Mouse (Mus musculus): Measurements from ENCODE around the gene Klhdc7a. TPM values are rescaled to one million over a fixed set of nuclear protein-coding genes. Genes with fewer than 3 reads are reported as not detected.

The Klhdc7a gene
- polyA plus RNA-seq, 1 experiment from 2014 or later, result 1.9 TPM

GRCm38 (mm10) chr4:139960724-139961315, 7.0 kb downstream of the Klhdc7a start:
- DNase-seq (ENCODE audit: low spot score), result no peak

GRCm38 (mm10) chr4:139960086-139960713, 7.6 kb downstream of the Klhdc7a start:
- no peak for DNase-seq (ENCODE audit: low spot score)

GRCm38 (mm10) chr4:139959188-139959587, 8.6 kb downstream of the Klhdc7a start:
- DNase-seq (ENCODE audit: low spot score), result no peak

GRCm38 (mm10) chr4:139950876-139951485, 16.8 kb downstream of the Klhdc7a start:
- DNase-seq (ENCODE audit: low spot score), result no peak

- DNase-seq (ENCODE audit: low spot score), result no peak
These were observed 17.4 kb downstream of the Klhdc7a start for GRCm38 (mm10) chr4:139950431-139950848.

GRCm38 (mm10) chr4:139948591-139948990, 19.2 kb downstream of the Klhdc7a start:
- no peak for DNase-seq (ENCODE audit: low spot score)

GRCm38 (mm10) chr4:139947341-139947740, 20.5 kb downstream of the Klhdc7a start:
- DNase-seq (ENCODE audit: low spot score), result no peak

GRCm38 (mm10) chr4:139941831-139942230, 26.0 kb downstream of the Klhdc7a start:
- no peak for DNase-seq (ENCODE audit: low spot score)

GRCm38 (mm10) chr4:139935557-139935956, 32.3 kb downstream of the Klhdc7a start:
- no peak for DNase-seq (ENCODE audit: low spot score)

- DNase-seq (ENCODE audit: low spot score), result no peak
These were observed 34.6 kb downstream of the Klhdc7a start for GRCm38 (mm10) chr4:139932970-139933801.

GRCm38 (mm10) chr4:139931790-139932510, 35.9 kb downstream of the Klhdc7a start:
- no peak for DNase-seq (ENCODE audit: low spot score)

- no peak for DNase-seq (ENCODE audit: low spot score)
These were observed 36.9 kb downstream of the Klhdc7a start for GRCm38 (mm10) chr4:139930885-139931284.

GRCm38 (mm10) chr4:139926161-139926561, 41.7 kb downstream of the Klhdc7a start:
- DNase-seq (ENCODE audit: low spot score), result no peak

GRCm38 (mm10) chr4:139925275-139926160, 42.3 kb downstream of the Klhdc7a start:
- DNase-seq (ENCODE audit: low spot score), result no peak

- no peak for DNase-seq (ENCODE audit: low spot score)
These were observed 51.1 kb downstream of the Klhdc7a start for GRCm38 (mm10) chr4:139916731-139917130.

MicroRNA genes within 50 kb of the gene (microRNA counts, 519-probe panel; counts per million panel counts)
- microRNA mmu-miR-2139, result 473 counts per million, percentile 71 among the panel's probes with 10 or more counts

Small RNA genes within 50 kb of the gene (microRNA-seq; reads per million reads assigned to microRNA genes)
- not detected for gene Mir2139 (ENCODE audit: borderline number of aligned reads)

Other genes with a start within 250 kb of the Klhdc7a start
- gene Pax7, start 134.5 kb downstream of the Klhdc7a start, polyA plus RNA-seq (2015; fragmentation: Nextera tagmentation; extraction: Ambion mirVana), result 0.04 and 0.09 TPM in 2 replicates